Mouse (Mus musculus) heart, adult 18-20 months (tissue): ENCODE data around the gene Ccdc150. TPM values are rescaled to one million over a fixed set of nuclear protein-coding genes. Genes with fewer than 3 reads are reported as not detected.

Experiments
- DNase-seq, 2 experiments: peaks; one replicate each; pipeline ENCODE4 v3.0.0; 2021 to 2022; ENCODE audit warnings: mixed read lengths in 1 of 2
- long read RNA-seq, 2 experiments: library from polyadenylated mRNA; stranded (forward); transcript quantifications; one replicate each; pipeline ENCODE4 v2.0.0; 2021
- total RNA-seq, 2 experiments: library from RNA; stranded (reverse); gene quantifications; 2 replicates each; pipeline ENCODE4 v1.2.3; 2021

Gene Ccdc150
- total RNA-seq = under 1 TPM; 0.07 to 0.21 TPM
- long read RNA-seq, experiment 1, partial matches to known transcripts = 0 of 1 reads
- long read RNA-seq, experiment 1, other reads (novel, unspliced or antisense) = 1 of 1 reads
- long read RNA-seq, experiment 2 = 0 reads

DNA sequence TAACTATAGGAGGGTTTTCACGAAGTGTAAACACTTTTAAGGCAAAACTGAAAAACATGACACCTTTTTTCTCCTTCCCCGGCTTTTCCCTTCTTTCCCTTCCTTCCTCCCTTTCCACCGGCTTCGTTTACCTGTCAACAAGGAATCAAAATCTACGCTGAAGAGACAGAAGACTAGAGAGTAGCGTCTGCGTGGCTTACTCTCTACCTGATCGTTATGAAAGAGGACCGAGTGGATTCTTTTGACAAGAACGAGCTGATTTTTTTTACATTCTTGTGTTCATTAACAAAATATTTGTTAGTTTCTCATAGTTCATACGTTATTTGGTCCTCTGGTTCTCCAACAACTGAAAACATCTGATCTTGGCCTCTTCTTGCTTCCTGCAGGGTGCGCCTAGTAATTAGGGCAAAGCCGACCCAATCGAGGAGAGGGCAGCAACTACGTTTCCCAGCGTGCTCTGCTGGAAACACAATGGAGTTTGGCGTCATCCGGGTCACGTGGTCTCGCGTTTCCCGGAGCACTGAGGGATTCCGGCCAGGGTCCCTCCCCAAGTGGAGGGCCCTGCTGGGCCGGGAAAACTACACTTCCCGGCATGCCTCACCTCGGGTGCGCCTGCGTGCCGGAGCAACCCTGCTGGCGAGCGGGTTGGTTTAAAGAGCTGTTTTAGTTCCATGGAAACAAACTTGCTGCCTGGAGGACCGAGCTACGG, at the start of gene Ccdc150:
Gene Ccdc150, plus strand, starts transcription at position 526 of the 709 bp plus-strand sequence.
- peak; percentile 98 to 99 for DNase-seq

DNA sequence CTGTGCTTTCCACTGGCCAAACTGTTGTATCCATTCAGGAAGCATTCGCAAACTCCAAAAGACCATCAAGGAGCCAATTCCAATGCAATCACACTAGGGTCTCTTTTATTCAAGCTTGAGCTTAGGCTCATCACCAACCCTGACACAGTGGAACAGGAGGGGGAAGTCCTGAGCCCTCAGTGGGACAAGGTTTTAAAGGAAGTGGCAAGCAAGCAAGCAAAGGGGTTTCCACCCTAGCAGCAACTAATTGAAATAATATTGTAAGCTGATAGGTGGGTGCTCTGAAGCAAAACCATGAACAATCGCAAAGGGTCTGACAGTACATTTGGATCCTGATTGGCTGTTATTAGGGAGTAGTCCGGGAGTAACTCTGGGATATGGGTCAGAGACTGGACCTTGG, 30.2 kb upstream of the Ccdc150 start:
- DNase-seq = no peak

- no peak for DNase-seq
Observed at GRCm38 (mm10) chr1:54242722-54243121, 7.8 kb upstream of the Ccdc150 start.

DNA sequence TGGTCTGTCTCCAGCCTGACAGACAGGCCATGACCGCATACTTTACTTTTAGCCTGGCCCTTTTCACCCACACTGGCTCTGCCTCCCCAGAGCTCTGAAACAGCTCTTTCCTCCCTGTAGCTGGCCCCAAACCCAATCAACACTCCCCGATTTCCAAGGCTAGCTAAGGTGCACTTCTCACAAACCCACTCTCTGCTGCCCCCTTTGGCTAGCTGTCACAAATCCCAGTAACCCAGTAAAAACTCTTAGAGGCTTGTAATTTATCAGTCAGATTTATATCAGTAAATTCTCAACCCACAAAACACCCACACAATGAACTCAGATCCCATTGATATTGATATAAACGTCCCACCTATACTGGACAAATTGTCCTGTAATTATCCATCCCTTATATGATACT, 25.1 kb downstream of the Ccdc150 start:
- no peak for DNase-seq

DNA sequence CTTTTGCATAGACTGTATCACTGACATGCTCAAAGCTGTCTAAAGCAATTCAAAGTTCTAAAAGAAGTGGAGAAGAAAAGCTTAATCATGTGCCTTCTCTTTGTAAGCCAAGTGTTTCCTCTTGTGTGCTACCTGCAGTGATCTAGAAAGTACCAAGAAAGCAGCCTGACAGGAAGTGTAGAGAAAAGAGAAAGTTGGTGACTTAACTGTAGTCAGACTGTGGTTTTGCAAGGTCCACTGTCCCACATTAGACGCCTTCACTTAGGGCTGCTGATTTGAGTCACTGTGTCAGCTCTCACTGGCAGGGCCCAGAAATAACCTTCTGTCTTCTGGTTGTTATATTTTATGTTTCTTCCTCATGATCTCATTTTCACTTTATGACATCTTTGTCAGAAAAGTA, 29.1 kb downstream of the Ccdc150 start:
- no peak for DNase-seq

GRCm38 (mm10) chr1:54280651-54281050, 30.2 kb downstream of the Ccdc150 start:
- no peak for DNase-seq

DNA sequence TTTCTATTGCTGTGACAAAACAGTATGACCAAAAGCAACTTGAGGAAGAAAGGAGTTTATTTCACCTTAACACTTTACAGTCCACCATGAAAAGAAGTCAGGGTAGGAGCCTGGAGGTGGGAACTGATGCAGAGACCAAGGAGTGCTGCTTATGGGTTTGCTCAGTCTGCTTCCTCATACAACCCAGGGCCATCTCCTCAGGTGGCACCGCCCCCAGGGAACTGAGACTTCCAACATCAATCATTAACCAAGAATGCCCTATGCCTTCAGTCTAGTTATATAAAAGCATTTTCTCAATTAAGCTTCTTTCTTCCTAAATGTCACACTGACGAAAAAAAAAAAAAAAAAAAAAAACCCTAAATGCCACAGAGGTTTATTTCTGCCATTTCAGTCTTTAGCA, 55.9 kb downstream of the Ccdc150 start:
- no peak for DNase-seq

DNA sequence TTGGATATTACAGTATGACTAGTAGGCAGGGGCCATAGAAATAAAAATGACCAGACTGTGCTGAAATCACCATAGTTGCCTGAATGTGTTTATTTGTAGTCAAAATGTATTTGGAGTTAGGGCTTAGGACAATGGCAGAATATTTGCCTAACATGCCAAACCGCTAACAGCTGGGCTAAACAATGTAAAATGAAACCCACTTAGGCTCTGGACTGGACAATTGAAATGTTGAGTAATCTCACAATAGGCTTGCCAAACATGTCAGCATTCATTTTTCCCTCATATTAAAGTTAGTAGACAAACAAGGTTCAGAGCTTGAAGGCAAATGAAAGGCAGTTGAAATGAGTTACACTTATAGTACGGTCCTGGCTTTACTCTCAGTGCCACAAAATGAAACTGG, 76.2 kb downstream of the Ccdc150 start:
- no peak for DNase-seq

DNA sequence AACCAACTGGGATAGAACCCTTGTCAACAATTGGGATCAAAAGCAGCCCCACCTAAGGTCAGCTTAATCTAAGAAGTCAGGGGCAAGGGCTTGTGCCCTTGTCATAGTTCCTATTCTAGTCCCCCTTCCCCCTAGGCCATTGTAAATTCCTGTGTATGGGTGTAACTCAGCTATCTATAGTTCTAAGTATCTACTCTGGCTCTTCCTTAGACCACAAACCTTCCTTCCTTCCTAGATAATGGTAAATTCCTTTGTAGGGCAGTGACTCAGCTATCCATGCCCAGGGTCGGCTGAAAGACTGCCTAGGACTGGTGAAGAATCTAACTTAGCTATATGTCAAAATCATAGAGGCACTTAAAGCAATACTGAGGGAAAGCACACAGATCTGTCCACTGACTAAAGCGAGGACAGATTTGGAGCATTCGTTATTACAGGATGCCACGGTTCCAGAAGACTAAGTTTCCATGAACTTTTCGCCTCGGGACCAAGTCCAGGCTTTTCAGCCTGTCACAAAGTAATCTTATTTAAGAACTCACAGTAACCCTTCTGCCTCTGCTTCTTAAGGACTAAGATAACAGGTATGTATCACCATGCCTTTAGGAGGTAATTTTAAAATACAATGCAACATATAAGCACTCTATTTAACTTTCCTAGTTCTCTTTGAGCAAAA, 77.5 kb downstream of the Ccdc150 start:
- no peak for DNase-seq

GRCm38 (mm10) chr1:54332988-54333387, 82.5 kb downstream of the Ccdc150 start:
- peak in 1 of 2 experiments; percentile 62 for DNase-seq

DNA sequence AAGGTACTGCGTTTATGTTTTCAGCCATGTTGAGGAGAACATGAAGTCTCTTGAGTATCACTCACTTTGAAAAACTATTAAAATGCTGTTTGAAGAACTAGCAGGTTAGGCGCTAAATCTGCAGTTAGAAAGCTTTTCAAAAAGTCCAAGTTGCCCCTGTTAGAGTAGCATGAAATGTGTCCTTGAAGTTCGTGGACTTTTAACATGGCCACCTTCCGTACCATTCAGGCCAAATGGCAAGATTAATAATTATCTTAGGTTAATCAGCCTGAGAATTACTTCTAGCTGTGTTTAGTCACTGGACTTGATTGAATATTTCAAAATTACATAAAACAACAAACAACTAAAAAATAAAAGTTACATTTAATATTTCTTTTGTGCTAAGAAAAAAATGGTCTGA, 104.3 kb downstream of the Ccdc150 start:
- DNase-seq = no peak

GRCm38 (mm10) chr1:54355485-54355884, 105.0 kb downstream of the Ccdc150 start:
- peak; percentile 34 to 54 for DNase-seq

DNA sequence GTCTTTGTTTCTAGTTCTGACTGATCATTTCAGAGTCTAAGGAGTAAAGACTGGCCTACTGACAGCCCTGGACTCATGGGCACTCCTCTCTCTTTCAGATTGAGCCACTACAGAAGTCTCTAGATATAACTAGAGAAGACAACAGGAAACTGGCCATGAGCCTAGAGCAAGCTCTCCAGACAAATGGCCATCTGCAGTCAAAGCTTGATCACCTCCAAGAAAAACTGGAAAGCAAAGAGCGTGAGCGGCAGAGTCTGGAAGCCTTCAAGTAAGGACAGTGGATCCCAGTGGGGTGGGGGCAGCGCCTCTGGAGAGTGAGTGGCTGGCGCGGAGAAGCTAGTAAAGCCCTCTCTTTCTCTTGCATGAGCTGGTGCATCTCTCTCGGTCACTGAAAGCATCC, 106.1 kb downstream of the Ccdc150 start:
- peak; percentile 4 to 12 for DNase-seq

GRCm38 (mm10) chr1:54377506-54378051, 127.1 kb downstream of the Ccdc150 start:
- DNase-seq = peak; percentile 53 to 58

DNA sequence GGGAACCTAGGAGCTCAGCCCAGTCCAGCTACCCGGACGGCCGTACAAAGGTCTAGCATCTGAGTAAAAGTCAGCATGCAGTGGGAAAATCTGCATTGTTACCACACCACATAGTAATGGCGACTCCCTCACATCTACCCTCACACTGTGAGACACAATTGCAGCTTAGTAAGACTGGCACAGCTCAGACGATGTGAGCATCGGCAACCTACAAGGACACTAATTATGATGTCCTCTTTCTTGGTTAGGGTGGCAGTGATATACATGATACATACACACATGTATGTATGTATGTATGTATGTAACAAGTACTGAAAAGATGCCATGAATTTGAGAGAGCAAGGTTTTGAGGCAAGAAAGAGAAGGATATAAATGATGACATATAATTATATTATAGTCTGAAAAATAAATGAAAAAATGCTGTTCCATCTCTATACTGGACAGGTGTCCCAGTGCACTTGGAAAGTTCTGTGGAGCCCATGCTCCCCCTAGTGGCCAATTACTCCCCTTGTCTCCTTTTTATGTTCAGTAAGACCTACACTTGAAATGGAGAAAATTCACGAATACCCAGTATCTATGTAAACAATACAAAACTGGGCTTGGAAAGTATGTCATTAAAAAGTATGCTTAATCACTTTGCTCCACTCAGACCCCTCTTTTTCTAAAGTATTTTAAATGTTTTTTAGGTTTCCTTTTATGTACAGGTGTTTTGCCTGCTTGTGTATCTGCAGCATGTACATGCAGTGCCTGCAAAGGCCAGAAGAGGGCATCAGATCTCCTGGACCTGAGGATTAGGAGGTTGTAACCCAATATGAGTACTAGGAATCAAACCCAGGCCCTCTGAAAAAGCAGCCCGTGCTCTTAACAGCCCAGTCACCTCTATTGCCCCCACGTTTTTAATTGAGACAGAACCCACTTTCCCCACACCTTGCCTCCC, 130.8 kb downstream of the Ccdc150 start:
- peak; percentile 47 to 77 for DNase-seq

- DNase-seq = no peak
Observed at GRCm38 (mm10) chr1:54384221-54384620, 133.7 kb downstream of the Ccdc150 start.

DNA sequence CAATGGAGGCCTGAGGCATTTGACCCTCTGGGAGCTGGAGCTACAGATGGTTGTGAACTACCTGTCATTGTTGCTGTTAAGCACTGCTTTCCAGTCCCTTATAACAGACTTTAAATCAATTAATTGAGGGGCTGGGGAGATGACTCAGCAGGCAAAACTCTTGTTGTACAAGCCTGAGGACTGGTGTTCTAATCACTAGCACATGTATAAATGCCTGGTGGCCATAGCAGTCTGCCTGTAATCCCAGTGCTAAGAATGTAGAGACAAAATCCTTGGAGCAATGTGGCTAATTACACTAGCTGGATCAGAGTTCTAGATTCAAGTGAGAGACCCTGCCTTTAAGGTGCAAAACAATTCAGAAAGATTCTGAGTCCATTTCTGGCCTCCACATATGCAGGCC, 152.3 kb downstream of the Ccdc150 start:
- no peak for DNase-seq

Other genes starting within 250 kb of the Ccdc150 start
- gene Hecw2, start 55.5 kb upstream of the Ccdc150 start, total RNA-seq = 10 to 100 TPM; 18.2 to 19.1 TPM
- gene Gtf3c3, start 188.3 kb downstream of the Ccdc150 start, total RNA-seq = 10 to 100 TPM; 11.3 to 14.8 TPM